In the genomic region with DNA sequence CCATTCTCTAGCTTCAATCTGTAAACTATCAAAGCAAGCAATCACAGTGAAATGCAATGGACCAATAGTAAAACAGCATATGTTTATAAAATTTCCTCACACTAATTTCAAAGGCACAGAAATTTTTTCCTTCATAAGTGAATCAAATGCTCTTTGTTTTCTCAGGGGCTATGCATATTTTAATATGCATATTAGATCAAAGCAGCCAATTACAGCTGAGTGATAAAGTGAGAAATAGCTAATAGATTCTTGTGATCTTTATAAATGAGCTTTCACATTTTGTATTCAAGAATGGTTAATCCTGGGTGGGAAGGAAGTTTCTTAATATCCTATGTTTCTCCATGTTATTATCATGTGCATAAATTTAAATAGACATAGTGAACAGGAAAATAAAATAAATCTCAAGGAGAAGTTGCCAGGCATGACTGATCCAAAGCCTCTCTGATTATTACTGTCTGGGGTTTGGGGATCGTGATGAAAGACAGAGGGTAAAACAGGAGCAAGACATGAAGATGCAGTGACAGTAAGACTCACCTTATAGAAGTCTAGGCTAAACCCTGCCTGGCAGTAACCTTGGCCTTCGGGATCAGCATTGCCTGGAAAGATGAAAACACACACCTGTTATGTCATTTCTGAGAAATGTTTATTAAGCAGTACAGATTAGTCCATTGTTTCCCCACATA, we compare ENCODE assay signal across 21 mouse cellular contexts. TPM values are rescaled to one million over a fixed set of nuclear protein-coding genes. Genes with fewer than 3 reads are reported as not detected.
"Had no signal": no experiment of that assay in that cellular context is flagged by ENCODE, and none has a peak within 500 bp of the region (broad histone marks: within the 10 kb centered on the region; RNA-seq: fewer than 3 reads in every experiment).

No protein-coding gene starts in this region.

- H3K4me1 ChIP-seq: liver, embryonic 13.5 days; neural tube, embryonic 12.5 days; neural tube, embryonic 15.5 days had no signal

- H3K9me3 ChIP-seq: limb, embryonic 10.5 days; limb, embryonic 13.5 days; liver, embryonic 13.5 days; neural tube, embryonic 12.5 days; neural tube, embryonic 15.5 days had no signal

- DNase-seq: kidney, adult 18-20 months; kidney, adult 9 months; kidney, postnatal 14 days; kidney, postnatal 4 days; liver; liver, embryonic 13.5 days; lung, adult 2 months; lung, postnatal 14 days; lung, postnatal 4 days; right cerebral cortex, adult 18-20 months; right cerebral cortex, postnatal 14 days; right cerebral cortex, postnatal 4 days; thymus, adult 2 months; thymus, postnatal 14 days; thymus, postnatal 4 days had no signal

- H3K9ac ChIP-seq: limb, embryonic 13.5 days; liver, embryonic 13.5 days; neural tube, embryonic 12.5 days; neural tube, embryonic 15.5 days had no signal

- H3K27ac ChIP-seq: limb, embryonic 10.5 days; limb, embryonic 13.5 days; liver, embryonic 13.5 days; neural tube, embryonic 12.5 days; neural tube, embryonic 15.5 days; stomach, postnatal 0 days had no signal

- H3K4me3 ChIP-seq: limb, embryonic 10.5 days; limb, embryonic 13.5 days; liver, embryonic 13.5 days; neural tube, embryonic 12.5 days; neural tube, embryonic 15.5 days had no signal

- H3K4me2 ChIP-seq: limb, embryonic 13.5 days; liver, embryonic 13.5 days; neural tube, embryonic 12.5 days; neural tube, embryonic 15.5 days had no signal

- H3K36me3 ChIP-seq: liver, embryonic 13.5 days; neural tube, embryonic 12.5 days; neural tube, embryonic 15.5 days had no signal

- H3K27me3 ChIP-seq: limb, embryonic 13.5 days; liver, embryonic 13.5 days; neural tube, embryonic 12.5 days; neural tube, embryonic 15.5 days had no signal

RNA-seq across cellular contexts. Expression of a gene that starts 44.9 kb away (rescaled TPM):
- total RNA-seq: megakaryocyte-erythroid progenitor cell, adult 5-6 weeks had no signal
